Mouse (Mus musculus): ENCODE data around the gene Plxdc1. TPM values are rescaled to one million over a fixed set of nuclear protein-coding genes. Genes with fewer than 3 reads are reported as not detected.

Gene Plxdc1
- total RNA-seq, 2 experiments from 2014 or later = 7.1 to 7.6 TPM

- no peak for DNase-seq (ENCODE audit: low spot score in 2 of 2)
Observed at GRCm38 (mm10) chr11:97880362-97880761, 105.9 kb downstream of the Plxdc1 start.

GRCm38 (mm10) chr11:97877341-97877740 lies 108.9 kb downstream of the Plxdc1 start:
- no peak for DNase-seq (ENCODE audit: low spot score in 2 of 2)

- no peak for DNase-seq (ENCODE audit: low spot score in 2 of 2)
Observed at GRCm38 (mm10) chr11:97874396-97874795, 111.8 kb downstream of the Plxdc1 start.

Small RNAs within 50 kb of the gene (microRNA-seq; reads per million reads assigned to microRNA genes)
- gene Gm22461 (not detected), gene Gm27597 (not detected)

Other genes with a start within 250 kb of the Plxdc1 start
- 10 to 100 TPM; 62.7 to 64.2 TPM for gene Pip4k2b, start 241.7 kb downstream of the Plxdc1 start, total RNA-seq (2021)
- gene Cwc25, start 219.9 kb downstream of the Plxdc1 start, total RNA-seq (2021) = 10 to 100 TPM; 13.4 to 13.5 TPM
- not detected for gene 1700001P01Rik, start 210.5 kb downstream of the Plxdc1 start, total RNA-seq (2021)
- gene Rpl23, start 204.0 kb downstream of the Plxdc1 start, total RNA-seq (2021) = 100 to 1,000 TPM; 976 to 983 TPM
- 10 to 100 TPM; 82.0 to 99.0 TPM for gene Lasp1, start 187.4 kb downstream of the Plxdc1 start, total RNA-seq (2021)
- gene B230217C12Rik, start 145.7 kb downstream of the Plxdc1 start, total RNA-seq (2021) = 1 to 10 TPM; 1.0 to 2.4 TPM
- gene Fbxo47, start 102.3 kb downstream of the Plxdc1 start, total RNA-seq (2021) = under 1 TPM; 0.27 to 0.44 TPM
- gene Arl5c, start 9.7 kb upstream of the Plxdc1 start, total RNA-seq (2021) = 1 to 10 TPM; 1.5 to 1.9 TPM
- 100 to 1,000 TPM; 240 to 241 TPM for gene Cacnb1, start 36.6 kb upstream of the Plxdc1 start, total RNA-seq (2021)
- 1,000 to 10,000 TPM; 1,153 to 1,224 TPM for gene Rpl19, start 40.3 kb upstream of the Plxdc1 start, total RNA-seq (2021)
- under 1 TPM; 0.54 to 0.60 TPM for gene Stac2, start 67.0 kb upstream of the Plxdc1 start, total RNA-seq (2021)
- gene Fbxl20, start 164.0 kb upstream of the Plxdc1 start, total RNA-seq (2021) = 10 to 100 TPM; 16.9 to 18.2 TPM
- gene Med1, start 206.8 kb upstream of the Plxdc1 start, total RNA-seq (2021) = 10 to 100 TPM; 28.5 to 34.8 TPM
- gene Cdk12, start 216.6 kb upstream of the Plxdc1 start, total RNA-seq (2021) = 10 to 100 TPM; 28.5 to 31.0 TPM